Mouse (Mus musculus): ENCODE measurements at regions not wholly inside any gene's neighbourhood (a gene's known extent, or its start where the extent isn't known, plus 50 kb on each side); places are given as distances from the start of the nearest gene placed in this dataset.

DNA sequence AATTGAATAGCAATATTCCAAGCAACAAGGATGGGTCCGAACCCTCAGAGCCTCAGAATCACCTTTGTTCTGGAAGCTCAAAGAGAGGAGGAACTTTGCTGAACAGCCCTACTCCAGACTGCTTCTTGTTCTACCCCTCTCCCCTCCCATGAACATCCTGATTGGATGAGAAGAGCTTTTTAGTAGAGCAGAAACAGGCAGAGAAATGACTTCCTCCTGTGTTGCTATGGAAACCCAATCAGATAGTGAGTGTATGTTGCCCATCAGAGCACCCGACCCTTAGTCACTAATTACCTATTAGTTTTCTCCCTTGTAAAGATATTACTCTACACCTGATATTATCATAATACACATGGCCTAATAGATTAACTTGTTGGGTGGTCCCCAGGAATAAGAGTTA, 469.4 kb upstream of the Rgma start:
- no peak for DNase-seq (ENCODE audit: low spot score in 2 of 2)

DNA sequence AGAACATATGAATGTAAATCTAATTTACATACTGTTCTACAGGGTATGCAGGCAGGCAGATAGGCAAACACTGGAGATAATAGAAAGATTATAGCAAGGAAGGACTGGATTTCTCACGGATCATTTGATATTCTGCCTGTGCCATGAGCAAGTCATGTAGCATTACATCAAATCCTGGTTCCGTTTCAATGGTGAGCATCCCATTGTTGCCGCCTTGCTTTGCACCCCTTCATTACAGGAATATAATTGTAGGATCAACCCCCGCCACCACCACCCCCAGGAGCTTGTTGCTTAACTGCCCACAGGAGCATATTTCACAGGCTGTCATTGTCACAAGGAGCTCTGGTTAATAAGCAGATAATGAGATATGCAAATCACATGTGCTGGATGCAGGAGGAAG, 468.8 kb upstream of the Rgma start:
- no peak for DNase-seq (ENCODE audit: low spot score in 2 of 2)

DNA sequence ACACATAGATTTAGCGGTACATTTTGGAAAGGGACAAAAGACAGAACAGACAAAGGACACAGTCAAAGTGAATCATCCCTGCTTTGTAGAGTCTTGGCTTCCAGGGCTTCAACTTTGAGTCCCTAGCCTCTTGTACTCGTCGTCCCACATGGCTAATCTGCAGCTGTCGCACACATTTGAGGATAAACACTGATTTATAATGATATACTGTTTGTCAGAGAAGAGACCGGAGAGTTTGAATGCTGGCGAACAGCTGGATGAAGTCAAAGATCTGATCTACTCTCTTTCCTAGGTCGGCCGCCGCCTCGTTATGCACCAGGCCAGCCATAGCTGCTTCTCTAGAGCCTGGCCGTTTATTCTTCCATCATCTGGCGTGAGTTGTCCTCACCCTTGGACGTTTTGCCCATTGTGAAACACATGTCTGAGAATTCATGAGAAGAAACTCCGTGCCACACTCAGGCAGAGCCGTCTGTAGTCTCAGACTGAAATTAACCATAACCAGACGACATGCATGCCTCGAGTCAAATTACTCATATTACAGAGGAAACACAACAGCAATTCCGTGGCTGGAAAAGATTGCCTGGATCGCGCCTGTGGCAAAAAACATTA, 448.4 kb upstream of the Rgma start:
- no peak for DNase-seq (ENCODE audit: low spot score in 2 of 2)

DNA sequence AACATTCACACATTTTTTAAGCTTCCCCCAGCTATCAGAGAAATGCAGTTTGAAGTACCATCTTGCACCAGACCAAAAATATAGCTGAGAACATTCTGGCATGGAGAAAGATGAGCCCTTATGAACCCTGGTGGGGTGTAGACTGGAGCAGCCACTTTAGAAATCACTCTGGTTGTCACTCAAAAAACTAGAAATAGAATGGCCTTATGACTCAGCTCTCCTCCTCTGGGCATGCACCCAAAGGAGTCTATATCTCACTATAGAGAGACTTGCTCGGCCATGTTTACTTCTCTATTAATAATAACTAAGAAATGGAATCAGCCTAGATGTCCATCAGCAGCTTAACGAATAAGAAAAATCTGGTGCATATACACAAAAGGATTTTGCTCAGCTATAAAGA, 436.5 kb upstream of the Rgma start:
- DNase-seq (ENCODE audit: low spot score in 2 of 2): no peak

DNA sequence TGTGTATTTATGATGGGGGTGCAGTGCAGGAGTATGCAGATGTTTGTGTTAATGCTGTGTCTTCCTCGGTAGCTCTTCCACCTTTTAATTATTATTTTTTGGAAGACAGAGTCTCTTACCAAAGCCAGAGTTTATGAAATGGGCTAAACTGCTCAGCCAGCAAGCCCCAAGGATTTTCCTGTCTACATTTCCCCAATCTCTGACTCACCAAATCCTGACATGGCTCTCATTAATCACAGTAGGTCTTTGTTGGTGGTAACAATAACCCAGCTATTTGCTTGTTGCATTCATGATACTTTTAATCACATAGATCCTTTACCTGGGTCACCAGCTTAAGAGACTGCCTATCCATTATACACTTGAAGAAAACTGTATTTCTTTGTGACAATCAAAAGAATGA, 427.8 kb upstream of the Rgma start:
- no peak for DNase-seq (ENCODE audit: low spot score in 2 of 2)

DNA sequence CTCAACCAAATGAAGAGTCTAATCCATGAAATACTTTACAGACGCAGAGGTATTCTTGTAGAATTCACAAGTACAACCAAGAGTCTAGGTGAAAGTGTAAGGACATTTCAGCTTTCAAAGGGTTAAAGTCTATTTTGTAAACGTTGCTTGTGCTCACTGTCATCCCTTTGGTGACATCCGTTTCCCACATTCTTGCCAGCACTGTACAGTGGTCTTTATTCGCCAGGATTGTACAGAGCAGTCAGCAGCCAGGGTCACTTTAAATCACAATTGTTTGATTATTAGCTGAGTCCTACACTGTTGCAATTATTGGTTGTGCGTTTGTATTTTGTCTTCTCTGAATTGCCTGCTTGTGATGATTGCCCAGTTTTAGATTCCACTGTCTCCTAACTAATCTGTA, 427.3 kb upstream of the Rgma start:
- no peak for DNase-seq (ENCODE audit: low spot score in 2 of 2)

DNA sequence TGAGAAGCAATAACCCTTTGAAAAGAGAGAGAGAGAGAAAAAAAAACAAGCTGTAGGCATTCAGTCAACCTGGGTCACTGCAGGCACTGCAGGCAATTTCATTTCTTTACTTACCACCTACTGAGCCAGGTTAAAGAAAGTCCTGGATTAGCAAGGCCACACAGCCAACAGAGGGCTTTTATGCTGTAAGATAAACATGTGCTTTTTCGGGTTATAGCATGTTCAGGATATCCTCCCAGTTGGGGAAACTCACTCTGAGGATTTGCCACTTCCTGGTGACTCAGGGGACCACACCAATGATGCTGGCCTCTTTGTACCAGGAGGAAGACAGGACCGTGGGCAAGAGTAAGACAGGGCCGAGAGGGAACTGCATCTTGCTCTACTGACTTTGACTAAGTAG, 426.6 kb upstream of the Rgma start:
- no peak for DNase-seq (ENCODE audit: low spot score in 2 of 2)

DNA sequence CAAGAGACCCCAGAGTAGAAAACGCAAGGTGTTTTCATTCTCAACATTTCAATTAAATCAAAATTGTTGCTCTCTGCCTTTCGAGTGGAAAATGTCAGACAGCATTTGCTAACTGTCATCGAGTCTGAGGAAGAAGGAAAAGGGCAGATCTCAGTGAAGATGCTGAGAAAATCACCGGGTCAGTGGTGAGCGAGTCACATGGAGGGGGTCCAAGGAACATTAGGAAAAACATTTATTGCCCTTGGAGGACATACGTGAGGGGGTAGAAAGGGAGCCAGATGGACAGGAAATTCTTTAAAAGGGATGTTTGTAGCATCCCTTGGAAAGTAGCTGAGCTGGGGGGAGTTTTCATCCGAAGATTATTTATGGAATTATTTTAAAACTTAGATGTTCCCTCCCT, 425.4 kb upstream of the Rgma start:
- DNase-seq (ENCODE audit: low spot score in 2 of 2): no peak

DNA sequence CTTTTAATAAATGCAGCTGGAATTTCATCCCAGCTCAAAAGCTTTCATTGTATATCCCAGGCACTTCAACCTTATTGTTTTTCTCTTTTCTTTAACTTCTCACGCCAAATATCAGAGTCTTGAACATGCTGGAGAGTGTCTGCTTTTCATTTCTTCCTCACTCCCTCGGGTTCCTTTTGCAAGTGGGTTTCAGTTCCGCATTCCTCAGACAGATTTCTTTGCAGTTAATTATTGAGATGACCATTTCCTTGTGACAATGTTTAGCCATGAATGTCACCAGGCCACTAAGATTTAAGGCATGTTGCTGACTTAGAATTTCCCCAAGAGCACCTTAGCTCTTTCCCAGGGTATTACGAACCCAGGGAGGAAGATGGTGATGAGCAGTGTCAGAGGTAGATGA, 417.6 kb upstream of the Rgma start:
- no peak for DNase-seq (ENCODE audit: low spot score in 2 of 2)

DNA sequence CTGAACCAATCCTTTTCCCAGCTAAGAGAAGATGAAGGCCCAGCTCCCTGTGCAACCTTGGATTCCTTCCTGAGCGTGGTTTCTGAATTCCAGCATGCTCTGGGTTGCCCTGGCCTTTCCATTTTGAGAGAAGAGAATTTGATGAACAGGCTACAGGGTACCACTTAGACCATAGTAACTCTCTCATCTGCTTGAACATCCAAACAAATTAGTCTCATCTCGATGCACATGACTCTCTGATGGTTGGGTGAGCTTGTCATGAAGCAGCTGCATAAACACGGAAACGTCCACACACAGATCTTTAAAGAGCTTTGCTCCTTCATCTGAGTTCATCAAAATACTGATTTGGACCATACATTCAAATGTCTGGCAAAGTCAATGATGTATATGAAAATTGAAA, 414.0 kb upstream of the Rgma start:
- no peak for DNase-seq (ENCODE audit: low spot score in 2 of 2)

DNA sequence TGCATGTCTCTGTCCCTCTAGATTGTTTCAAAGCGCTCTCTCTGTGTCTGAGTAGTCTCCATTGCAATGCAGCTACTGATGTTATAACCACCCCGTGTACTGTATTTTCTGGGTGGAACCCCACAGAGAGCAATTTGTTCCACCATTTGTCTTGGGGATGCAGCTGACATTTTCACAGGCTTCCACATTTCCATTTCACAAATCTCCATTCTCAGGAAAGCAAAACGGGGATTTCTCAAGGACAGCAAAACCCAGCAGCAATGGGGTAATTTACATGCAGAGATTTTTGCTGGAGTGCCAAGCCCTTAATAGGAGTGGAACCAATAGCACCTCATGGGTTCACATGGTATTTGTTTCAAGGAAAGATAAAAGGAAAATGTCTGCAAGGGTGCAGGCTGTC, 412.5 kb upstream of the Rgma start:
- DNase-seq (ENCODE audit: low spot score in 2 of 2): no peak

DNA sequence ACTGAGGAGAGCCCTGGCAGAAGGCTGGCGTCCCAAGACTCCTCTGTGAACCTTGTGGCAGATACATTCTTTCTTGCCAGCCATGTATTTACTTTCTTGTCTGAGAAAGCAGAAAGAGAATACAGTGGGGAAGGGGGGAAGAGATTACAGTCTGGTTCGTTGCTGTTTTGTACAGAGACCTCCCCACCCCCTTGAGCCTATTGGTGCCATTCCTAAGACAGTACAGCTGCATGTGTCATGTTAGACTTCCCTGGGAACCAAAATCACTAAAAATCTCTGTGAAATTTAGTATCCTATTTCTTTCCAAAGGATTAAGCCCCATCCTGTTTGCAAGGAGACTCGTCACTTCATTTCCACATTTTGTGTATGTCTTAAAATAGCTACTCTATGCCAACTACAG, 411.4 kb upstream of the Rgma start:
- DNase-seq (ENCODE audit: low spot score in 2 of 2): no peak

DNA sequence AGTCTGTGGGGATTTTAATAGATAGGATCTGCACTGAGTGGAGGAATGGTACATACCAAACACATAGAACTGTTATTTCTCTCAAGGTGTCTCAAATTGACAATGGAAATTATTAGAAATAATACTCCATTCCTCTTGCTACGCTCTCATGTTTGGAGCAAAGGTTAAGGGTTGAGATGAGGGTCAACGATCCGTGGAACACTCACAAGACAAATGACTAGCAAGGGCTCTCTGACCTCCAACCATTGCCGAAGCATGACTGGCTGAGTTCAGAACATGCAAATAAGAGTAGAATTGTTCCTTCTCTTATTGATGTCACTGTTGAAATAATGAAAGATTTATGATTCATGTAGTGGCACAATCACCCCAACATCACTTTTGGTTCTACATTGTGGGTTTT, 407.1 kb upstream of the Rgma start:
- DNase-seq (ENCODE audit: low spot score in 2 of 2): no peak

DNA sequence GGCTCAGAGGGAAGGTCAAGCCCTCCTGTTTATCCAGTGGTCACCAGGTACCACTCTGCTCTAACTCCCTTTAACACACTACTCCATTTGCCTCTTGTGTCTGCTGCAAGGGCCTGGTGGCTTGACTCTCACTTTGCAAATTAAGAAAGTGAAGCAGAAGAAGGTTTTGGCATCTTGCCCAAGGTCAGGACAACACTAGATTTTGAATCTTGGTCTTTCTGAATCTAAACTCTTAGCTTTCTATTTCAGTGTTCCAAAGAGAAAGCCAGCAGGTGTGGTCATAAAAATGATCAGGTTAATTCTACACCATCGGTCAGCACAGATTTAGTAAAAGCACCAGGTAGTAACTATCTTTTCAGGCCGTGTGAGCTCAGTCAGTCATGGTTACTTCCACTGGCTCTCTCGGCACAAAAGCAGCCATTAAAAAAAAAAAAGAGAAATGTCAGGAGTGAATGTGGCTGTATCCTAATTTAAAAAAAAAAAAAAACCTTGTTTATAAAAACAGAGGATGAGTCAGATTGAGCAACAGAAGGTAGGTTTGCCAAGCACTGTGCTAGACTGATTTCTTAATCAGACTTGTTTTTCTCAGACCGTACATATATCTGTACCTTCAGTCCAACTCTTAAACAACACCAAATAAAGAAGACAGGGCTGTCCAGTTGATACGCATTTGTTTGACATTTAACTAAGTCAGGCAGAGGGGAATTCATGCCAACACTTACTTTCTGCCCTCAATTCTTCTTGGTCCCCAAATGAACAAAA, 403.6 kb upstream of the Rgma start:
- DNase-seq (ENCODE audit: low spot score in 2 of 2): peak in 1 of 2 experiments; percentile 3

DNA sequence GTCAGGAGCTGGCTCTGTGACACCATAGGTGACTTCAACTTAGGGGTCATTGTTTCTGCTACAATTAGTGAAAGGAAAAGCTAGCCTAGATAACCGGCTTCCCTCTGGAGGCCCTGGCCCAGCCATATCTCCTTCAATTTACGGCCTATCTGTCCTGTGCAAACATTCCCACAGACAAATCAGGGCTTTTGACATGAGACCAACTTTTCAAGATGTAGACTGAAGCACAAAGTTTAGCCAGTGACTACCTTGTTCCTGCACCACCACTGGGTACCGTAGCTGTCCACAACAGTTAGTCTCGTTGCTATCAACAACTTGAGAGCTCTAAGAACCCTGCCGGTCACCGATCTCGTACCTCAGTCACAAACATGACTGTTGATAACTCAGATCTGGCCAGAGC, 402.9 kb upstream of the Rgma start:
- no peak for DNase-seq (ENCODE audit: low spot score in 2 of 2)

DNA sequence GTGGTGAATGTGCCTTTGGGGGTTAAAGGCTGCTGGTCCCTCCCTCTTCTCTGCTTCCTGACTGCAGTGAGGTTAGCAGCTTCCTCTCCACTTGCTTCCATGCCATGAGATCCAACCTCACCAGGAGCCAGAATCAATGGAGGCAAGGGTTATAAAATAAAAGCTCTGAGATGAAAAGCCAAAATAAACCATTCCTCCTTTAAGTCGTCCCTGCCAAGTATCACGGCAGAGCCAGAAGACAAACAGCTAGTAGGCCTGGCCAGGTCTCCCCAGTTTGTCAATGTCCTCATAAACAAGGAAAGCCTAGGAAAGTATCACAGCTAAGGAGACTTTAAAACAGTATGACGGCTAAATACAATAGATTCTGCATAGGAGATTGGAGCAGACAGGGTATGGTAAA, 401.5 kb upstream of the Rgma start:
- DNase-seq (ENCODE audit: low spot score in 2 of 2): no peak

DNA sequence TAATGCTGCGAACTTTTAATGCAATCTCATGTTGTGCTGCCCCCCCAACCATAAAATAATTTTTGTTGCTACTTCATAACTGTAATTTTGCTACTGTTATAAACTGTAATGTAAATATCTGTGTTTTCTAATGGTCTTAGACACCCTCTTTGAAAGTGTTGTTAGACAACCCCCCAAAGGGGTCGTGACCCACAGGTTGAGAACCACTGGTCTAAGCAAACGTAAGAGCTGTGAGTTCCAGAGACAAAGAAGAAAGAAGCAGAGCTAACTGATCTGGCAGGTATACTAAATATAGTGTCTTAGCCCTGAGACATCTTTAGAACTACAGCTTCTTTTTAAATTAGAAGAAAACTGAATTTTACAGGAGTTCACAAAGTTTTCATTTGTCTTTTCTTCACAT, 400.9 kb upstream of the Rgma start:
- DNase-seq (ENCODE audit: low spot score in 2 of 2): no peak

DNA sequence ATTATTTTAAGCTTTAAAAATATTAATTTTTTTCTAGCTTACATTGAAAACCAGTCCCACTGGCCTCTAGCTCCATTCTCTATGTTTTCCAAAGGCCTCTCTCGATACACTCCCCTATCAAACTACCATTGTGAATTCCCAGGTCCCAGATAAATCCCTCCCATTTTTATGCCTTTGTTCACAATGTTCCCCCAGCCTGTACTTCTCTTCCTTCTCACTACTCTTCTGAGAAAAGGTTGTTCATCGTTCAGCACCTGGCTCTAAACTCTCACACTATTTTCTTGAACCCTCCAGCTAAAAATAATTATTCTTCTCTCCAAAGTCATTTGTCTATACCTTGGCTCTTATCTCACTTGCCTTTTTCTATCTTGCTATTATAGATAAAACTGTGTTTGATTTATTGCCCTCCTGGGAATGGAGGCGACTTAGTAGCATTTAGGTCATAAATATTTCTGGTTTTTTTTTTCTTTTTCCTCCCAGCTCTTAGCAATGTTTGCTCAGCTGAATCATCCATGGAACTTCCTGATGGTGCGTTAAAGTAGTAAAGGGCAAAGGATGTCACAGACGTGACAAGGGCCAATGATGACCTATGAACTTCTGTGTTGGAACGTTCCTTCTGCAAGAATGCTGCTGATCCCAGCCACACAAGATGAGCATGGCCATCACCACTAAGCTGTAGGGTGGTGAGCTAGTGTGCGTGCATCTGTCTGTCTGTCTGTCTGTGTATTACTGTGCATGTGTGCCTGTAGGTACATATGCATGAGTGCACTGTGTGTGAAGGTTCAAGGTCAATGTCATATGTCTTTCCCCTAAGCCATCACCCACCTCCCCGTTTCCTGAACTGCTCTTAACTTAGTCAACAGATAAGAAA, 384.5 kb upstream of the Rgma start:
- no peak for DNase-seq (ENCODE audit: low spot score in 2 of 2)

DNA sequence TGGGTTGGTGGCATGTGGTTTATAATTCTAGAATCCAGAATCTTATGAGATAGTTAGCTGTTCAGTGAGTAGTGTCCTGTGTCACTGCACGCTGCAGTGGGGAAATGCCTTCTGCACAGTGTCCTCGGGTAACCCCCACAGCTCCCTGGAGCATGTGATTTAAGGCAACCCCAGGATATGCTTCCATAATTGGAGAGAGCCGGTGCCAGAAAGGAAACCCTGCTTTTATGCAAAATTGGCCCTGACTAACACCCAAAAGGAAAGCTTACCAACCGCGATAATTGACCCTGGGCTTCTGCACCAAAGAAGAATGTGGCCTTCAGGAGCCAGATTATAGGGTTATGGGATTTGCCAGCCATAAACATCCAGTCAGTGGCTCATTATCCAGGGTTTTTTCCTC, 376.9 kb upstream of the Rgma start:
- DNase-seq (ENCODE audit: low spot score in 2 of 2): no peak

DNA sequence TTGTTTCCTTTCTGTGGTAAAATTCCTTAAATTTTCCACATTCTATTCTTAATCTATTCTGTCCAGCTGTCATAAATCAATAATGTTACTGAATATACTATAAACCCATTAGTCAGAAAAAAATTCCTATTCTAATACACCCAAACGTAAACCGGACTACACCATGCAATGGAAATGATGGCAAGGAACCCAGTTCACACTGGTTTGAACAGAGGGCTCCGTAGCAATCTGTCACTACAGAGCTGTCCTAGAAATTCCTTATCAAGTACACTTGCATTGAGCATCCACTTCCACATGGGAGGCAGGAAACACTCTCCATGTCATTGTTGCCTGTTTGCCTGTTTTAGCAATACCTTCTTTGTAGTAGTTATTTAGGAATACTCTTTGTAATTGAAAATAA, 356.2 kb upstream of the Rgma start:
- no peak for DNase-seq (ENCODE audit: low spot score in 2 of 2)

DNA sequence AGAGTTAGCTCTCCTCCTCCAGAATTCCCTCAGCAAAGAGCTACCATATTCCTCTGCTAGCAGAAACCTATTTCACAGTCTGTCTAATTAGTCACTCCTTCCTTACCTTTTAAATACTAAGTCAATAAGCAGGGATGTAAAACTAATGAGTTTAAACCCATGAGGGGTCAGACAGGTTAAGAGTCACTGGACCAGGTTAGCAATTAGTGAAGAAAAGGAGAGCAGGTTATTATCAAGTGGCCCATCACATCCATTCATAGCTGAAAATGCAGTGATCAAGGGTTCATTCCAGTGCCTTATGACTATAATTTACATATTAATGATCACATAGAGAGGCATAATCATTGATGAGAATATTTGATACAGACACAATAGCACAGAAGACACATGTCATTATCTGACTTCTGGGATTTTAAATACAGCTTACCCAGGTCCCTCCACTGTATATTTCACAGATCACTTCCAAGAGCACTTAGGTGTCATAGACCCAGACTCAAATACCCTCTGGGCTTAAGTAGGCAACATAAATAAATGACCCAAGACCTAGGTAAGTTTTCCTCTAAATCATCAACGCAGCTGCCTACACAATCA, 355.4 kb upstream of the Rgma start:
- DNase-seq (ENCODE audit: low spot score in 2 of 2): no peak

DNA sequence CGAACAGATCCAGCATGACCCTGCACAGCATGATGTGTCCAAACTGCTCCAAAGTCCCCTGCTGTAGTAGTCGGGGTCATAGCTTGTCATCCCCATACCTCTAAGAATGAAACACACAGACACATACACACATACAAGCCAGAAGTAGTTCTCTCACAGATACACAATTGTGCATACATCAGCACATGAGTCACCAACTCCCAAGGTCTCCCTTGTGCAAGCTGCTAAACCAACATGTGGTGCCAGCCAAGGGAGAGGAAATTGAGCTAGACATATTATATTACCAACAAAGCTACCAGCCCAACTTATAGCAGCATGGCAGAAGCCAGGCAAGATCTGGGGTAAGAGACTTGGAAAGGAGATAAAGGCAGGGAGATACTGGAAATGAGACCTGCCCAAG, 353.5 kb upstream of the Rgma start:
- DNase-seq (ENCODE audit: low spot score in 2 of 2): no peak

DNA sequence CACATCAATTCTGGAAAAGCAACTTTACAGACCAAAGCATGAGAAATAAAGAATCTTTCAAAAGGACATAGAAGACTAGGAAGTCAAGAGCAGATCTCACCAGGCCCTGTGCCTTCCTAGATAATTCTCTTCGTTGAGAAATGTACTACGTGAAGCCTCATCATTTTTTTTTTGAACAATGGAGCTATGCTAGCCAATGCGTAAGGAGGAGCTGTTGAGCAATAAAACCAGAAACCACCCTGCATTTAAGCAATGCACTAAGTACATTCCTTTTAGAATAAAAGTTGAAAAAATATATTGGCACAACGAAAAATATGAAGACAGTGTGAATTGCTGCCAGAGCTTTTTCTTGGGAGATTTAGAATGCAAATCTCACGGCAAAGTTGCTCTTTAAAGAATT, 349.7 kb upstream of the Rgma start:
- DNase-seq (ENCODE audit: low spot score in 2 of 2): no peak
